In genomic region chr6:65114902-65115301, GRCm38 (mm10) we compare ENCODE assay signal across 21 mouse cellular contexts. TPM values are rescaled to one million over a fixed set of nuclear protein-coding genes. Genes with fewer than 3 reads are reported as not detected.
DNase-seq lines count a peak whose midpoint lies in the region; ATAC-seq and TF ChIP-seq lines count a peak whose summit lies in the region.
"Had no signal": no experiment of that assay in that cellular context is flagged by ENCODE, and none has a peak within 500 bp of the region (broad histone marks: within the 10 kb centered on the region; RNA-seq: fewer than 3 reads in every experiment).

No protein-coding gene starts in this region.

- H3K9ac ChIP-seq in liver, adult 2 months (ENCODE audit: low read depth, low read length): no peak overlapping the region
- no peak overlapping the region for H3K9ac ChIP-seq in liver, embryonic 12.5 days
- H3K9ac ChIP-seq in MEL (ENCODE audit: control insufficient read depth, low read depth, low read length, poor library complexity, severe bottlenecking): no peak overlapping the region
- no peak overlapping the region for H3K9ac ChIP-seq in kidney, embryonic 16.5 days (replicated peaks; ENCODE audit: low read length)
- H3K9ac ChIP-seq: neural tube, embryonic 12.5 days had no signal

- TF ChIP-seq RAD21 in MEL (IDR thresholded peaks at IDR 0.05; ENCODE audit: low read depth, low read length): no peak

- 82% methylated on average over 2 of the region's 2 CpGs for WGBS in liver, adult 2 months
- 62% methylated on average over 2 of the region's 2 CpGs for WGBS in liver, embryonic 12.5 days (ENCODE audit: insufficient replicate concordance)
- 96% methylated on average over 2 of the region's 2 CpGs for WGBS in cerebellum, adult 2 months
- WGBS in kidney, embryonic 16.5 days: 52% methylated on average over 2 of the region's 2 CpGs

- TF ChIP-seq CTCF in liver, adult 2 months (IDR thresholded peaks at IDR 0.05; ENCODE audit: low read depth, low read length): no peak
- no peak for TF ChIP-seq CTCF in MEL (IDR thresholded peaks at IDR 0.05 in 2 of 3, conservative IDR thresholded peaks at IDR 0.05 in 1 of 3; ENCODE audit: control insufficient read depth in 1 of 3, insufficient read depth in 1 of 3, low read depth in 2 of 3, low read length in 3 of 3, poor library complexity in 1 of 3, severe bottlenecking in 1 of 3)
- TF ChIP-seq CTCF in cerebellum, adult 2 months (IDR thresholded peaks at IDR 0.05; ENCODE audit: borderline replicate concordance, insufficient read depth, low read depth, low read length): no peak

- no peak overlapping the region for H3K4me2 ChIP-seq in liver, embryonic 12.5 days
- no peak overlapping the region for H3K4me2 ChIP-seq in kidney, embryonic 16.5 days (replicated peaks; ENCODE audit: low read depth, low read length)
- H3K4me2 ChIP-seq: heart, embryonic 11.5 days; neural tube, embryonic 12.5 days had no signal

- DNase-seq in liver, adult 2 months (ENCODE audit: extremely low read depth, low read depth, low spot score): peak; percentile 31
- DNase-seq in MEL (ENCODE audit: low read depth, low spot score): peak; percentile 47
- DNase-seq in telencephalon, adult 2 months (ENCODE audit: low read depth, low spot score): peak; percentile 19
- DNase-seq in cerebellum, adult 2 months: no peak
- DNase-seq: adrenal gland, adult 2 months; cerebellum, adult 18-20 months; gastrocnemius, postnatal 14 days; heart, postnatal 14 days; kidney, adult 11 months; kidney, postnatal 4 days; right cerebral cortex, postnatal 14 days; thymus, postnatal 4 days had no signal

- H3K4me3 ChIP-seq in liver, adult 2 months (ENCODE audit: insufficient read depth, low read depth, low read length): no peak overlapping the region
- H3K4me3 ChIP-seq in liver, embryonic 12.5 days: no peak overlapping the region
- no peak overlapping the region for H3K4me3 ChIP-seq in MEL (ENCODE audit: control insufficient read depth in 1 of 2, insufficient read depth in 1 of 2, low read depth in 2 of 2, low read length in 2 of 2)
- H3K4me3 ChIP-seq in cerebellum, adult 2 months (replicated peaks; ENCODE audit: insufficient read depth, low read depth, low read length): no peak overlapping the region
- no peak overlapping the region for H3K4me3 ChIP-seq in kidney, embryonic 16.5 days (ENCODE audit: low read length)
- H3K4me3 ChIP-seq: forebrain, embryonic 10.5 days; midbrain, embryonic 10.5 days; neural tube, embryonic 12.5 days had no signal

- H3K9me3 ChIP-seq in liver, embryonic 12.5 days (replicated peaks): no peaks in the 10 kb centered on the region
- no peaks in the 10 kb centered on the region for H3K9me3 ChIP-seq in MEL (replicated peaks; ENCODE audit: insufficient read depth, low read length)
- no peaks in the 10 kb centered on the region for H3K9me3 ChIP-seq in kidney, embryonic 16.5 days (ENCODE audit: low read length)
- H3K9me3 ChIP-seq: forebrain, embryonic 10.5 days; midbrain, embryonic 10.5 days; neural tube, embryonic 12.5 days had no signal

- peaks cover 32% of the 10 kb centered on the region for H3K36me3 ChIP-seq in liver, adult 2 months (ENCODE audit: control insufficient read depth, insufficient read depth, low read length)
- H3K36me3 ChIP-seq in liver, embryonic 12.5 days: peaks cover 66% of the 10 kb centered on the region
- peaks cover 0 to 19% of the 10 kb centered on the region in 2 experiments; a peak in 3 of 4 replicates for H3K36me3 ChIP-seq in MEL (ENCODE audit: control insufficient read depth in 1 of 2, insufficient read depth in 2 of 2, low read length in 2 of 2)
- peaks cover 41% of the 10 kb centered on the region for H3K36me3 ChIP-seq in kidney, embryonic 16.5 days (ENCODE audit: insufficient read depth, low read length)

- TF ChIP-seq POLR2A in liver, adult 2 months (IDR thresholded peaks at IDR 0.05; ENCODE audit: extremely low read depth, insufficient read depth, low read length): no peak
- no peak for TF ChIP-seq POLR2A in MEL (IDR thresholded peaks at IDR 0.05; ENCODE audit: control insufficient read depth in 1 of 2, insufficient read depth in 1 of 2, low read depth in 1 of 2, low read length in 2 of 2, poor library complexity in 1 of 2)
- no peak for TF ChIP-seq POLR2A in cerebellum, adult 2 months (IDR thresholded peaks at IDR 0.05; ENCODE audit: borderline replicate concordance, insufficient read depth, low read length)

- TF ChIP-seq EP300 in MEL (IDR thresholded peaks at IDR 0.05; ENCODE audit: low read depth in 1 of 2, low read length in 2 of 2): no peak

- H3K79me2 ChIP-seq in liver, adult 2 months (ENCODE audit: control insufficient read depth, insufficient read depth, low read length): no peaks in the 10 kb centered on the region
- no peaks in the 10 kb centered on the region for H3K79me2 ChIP-seq in MEL (ENCODE audit: control insufficient read depth, insufficient read depth, low read length, poor library complexity)

- H3K27ac ChIP-seq in liver, adult 2 months (replicated peaks; ENCODE audit: insufficient read depth, low read depth, low read length): no peak overlapping the region
- H3K27ac ChIP-seq in liver, embryonic 12.5 days: no peak overlapping the region
- no peak overlapping the region for H3K27ac ChIP-seq in MEL (ENCODE audit: control insufficient read depth, low read depth, low read length)
- H3K27ac ChIP-seq in cerebellum, adult 2 months (ENCODE audit: insufficient read depth, low read length): no peak overlapping the region
- H3K27ac ChIP-seq in kidney, embryonic 16.5 days (ENCODE audit: low read length): no peak overlapping the region
- H3K27ac ChIP-seq: forebrain, embryonic 10.5 days; midbrain, embryonic 10.5 days; neural tube, embryonic 12.5 days had no signal

- H3K27me3 ChIP-seq in liver, adult 2 months (ENCODE audit: control insufficient read depth, insufficient read depth, low read length): no peaks in the 10 kb centered on the region
- H3K27me3 ChIP-seq in liver, embryonic 12.5 days (replicated peaks): no peaks in the 10 kb centered on the region
- no peaks in the 10 kb centered on the region for H3K27me3 ChIP-seq in MEL (ENCODE audit: control insufficient read depth in 1 of 2, insufficient read depth in 2 of 2, low read length in 2 of 2)
- no peaks in the 10 kb centered on the region for H3K27me3 ChIP-seq in cerebellum, adult 2 months (ENCODE audit: control insufficient read depth, insufficient read depth, low read length)
- no peaks in the 10 kb centered on the region for H3K27me3 ChIP-seq in kidney, embryonic 16.5 days (ENCODE audit: insufficient read depth, low read length)
- H3K27me3 ChIP-seq: neural tube, embryonic 12.5 days had no signal

- ATAC-seq in liver, embryonic 12.5 days: no peak
- peak; percentile 72 to 79 for ATAC-seq in hematopoietic stem cell, adult 5-6 weeks (replicated peaks in 1 of 2; ENCODE audit: insufficient read depth in 1 of 2, low FRiP score in 2 of 2, low TSS enrichment in 1 of 2, low read depth in 1 of 2, poor library complexity in 2 of 2, severe bottlenecking in 2 of 2)
- no peak for ATAC-seq in kidney, embryonic 16.5 days (ENCODE audit: low FRiP score, low TSS enrichment)
- ATAC-seq: CD4-positive, CD25-positive, alpha-beta regulatory T cell, adult 4 months; hindbrain, embryonic 16.5 days had no signal

- H3K4me1 ChIP-seq in liver, adult 2 months (ENCODE audit: control insufficient read depth, insufficient read depth, low read length): no peaks in the 10 kb centered on the region
- no peaks in the 10 kb centered on the region for H3K4me1 ChIP-seq in liver, embryonic 12.5 days
- H3K4me1 ChIP-seq in MEL (ENCODE audit: control insufficient read depth in 1 of 2, insufficient read depth in 2 of 2, low read length in 2 of 2): peaks cover 0 to 2% of the 10 kb centered on the region in 2 experiments; a peak in 2 of 4 replicates
- no peaks in the 10 kb centered on the region for H3K4me1 ChIP-seq in cerebellum, adult 2 months (ENCODE audit: control insufficient read depth, insufficient read depth, low read length)
- no peaks in the 10 kb centered on the region for H3K4me1 ChIP-seq in kidney, embryonic 16.5 days (ENCODE audit: insufficient read depth, low read length)
- H3K4me1 ChIP-seq: forebrain, embryonic 10.5 days; midbrain, embryonic 10.5 days; neural tube, embryonic 12.5 days had no signal

TF ChIP-seq in MEL, 35 proteins besides CTCF, POLR2A, EP300 and RAD21:
- no peak for TF ChIP-seq ELF1 (IDR thresholded peaks at IDR 0.05; ENCODE audit: low read depth, low read length)
- 0 out of 2 replicates have a peak, but pooled peaks have one; percentile 22 for TF ChIP-seq ETS1 (IDR thresholded peaks at IDR 0.05; ENCODE audit: low read depth, low read length)

RNA-seq across cellular contexts. Expression of gene Hpgds, which starts 29.8 kb away (rescaled TPM):
- total RNA-seq in liver, adult 2 months (2014; rRNA removed): 1.8 and 2.4 TPM in 2 replicates
- polyA plus RNA-seq in liver, adult 2 months (2012; rRNA removed): 0.09 TPM in 2 replicates
- 3.3 and 4.3 TPM in 2 replicates for polyA plus RNA-seq in liver, embryonic 12.5 days (2016; fragmentation: Nextera tagmentation; extraction: Ambion mirVana)
- 0.07 TPM in 1 of 2 replicates, not detected in the other for total RNA-seq in MEL (2012; rRNA removed)
- polyA plus RNA-seq in MEL (2012; ENCODE audit: insufficient read depth in 1 of 2, insufficient read length in 2 of 2, low read depth in 1 of 2, low replicate concordance in 2 of 2, missing spikeins in 1 of 2): under 1 TPM in 1 of 2 experiments, not detected in 1; 0.13 TPM
- total RNA-seq in hematopoietic stem cell, adult 5-6 weeks (2017): 8.8 and 9.0 TPM in 2 replicates
- 2.0 and 2.4 TPM in 2 replicates for polyA plus RNA-seq in cerebellum, adult 2 months (2012; rRNA removed)
- 2.2 and 4.0 TPM in 2 replicates for polyA plus RNA-seq in kidney, embryonic 16.5 days (2015; fragmentation: Nextera tagmentation; extraction: Ambion mirVana)

Comparison
In these comparisons a context has a peak if more than half of its experiments do, and no peak if none do; other contexts are left out.
1. DNase-seq: peak in liver, adult 2 months (single experiment), MEL (single experiment) and telencephalon, adult 2 months (single experiment); none in cerebellum, adult 2 months (0 of 2).
2. ATAC-seq: peak in hematopoietic stem cell, adult 5-6 weeks (2 of 2); none in liver, embryonic 12.5 days (single experiment) and kidney, embryonic 16.5 days (single experiment).